Mouse (Mus musculus): Measurements from ENCODE around the gene Srcin1.

DNA sequence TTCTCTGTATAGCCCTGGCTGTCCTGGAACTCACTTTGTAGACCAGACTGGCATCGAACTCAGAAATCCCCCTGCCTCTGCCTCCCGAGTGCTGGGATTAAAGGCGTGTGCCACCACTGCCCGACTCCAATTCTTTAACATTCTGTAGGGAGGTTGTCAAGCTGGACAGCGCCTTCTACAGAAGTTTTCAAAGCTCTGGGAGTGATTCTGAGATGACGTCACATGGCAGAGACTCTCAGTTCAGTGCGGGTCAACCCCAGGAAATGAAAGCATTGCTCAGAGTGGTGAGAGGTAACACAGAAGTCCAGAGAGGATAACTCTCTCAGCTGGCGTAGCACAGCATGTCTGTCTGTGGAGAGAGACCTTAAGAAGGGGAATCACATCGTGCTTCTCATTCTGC is 47.2 kb upstream of the Srcin1 start:
- TF ChIP-seq POLR2A (IDR thresholded peaks at IDR 0.05; ENCODE audit: control insufficient read depth, extremely low read depth, insufficient read depth, low read length, poor library complexity) (no peak), CTCF (IDR thresholded peaks at IDR 0.05; ENCODE audit: borderline replicate concordance, control insufficient read depth, extremely low read depth, insufficient read depth, low read length, poor library complexity) (no peak)
